Mouse (Mus musculus) mouse embryonic stem cell (cell line): Measurements from ENCODE around the gene Csad.

Experiments used
- in situ Hi-C, 2 experiments: fragments of 300-500 bp; cut with MboI; formaldehyde crosslinking; loops; 1 replicate in 1 of 2; 3 replicates in 1 of 2; pipeline ENCODE4 v1.14.3; 2019 to 2020; ENCODE audit warnings: low sequenced_read_pairs in 2 of 2, low pct_unique_long_range_greater_than_20kb in 1 of 2, mixed read lengths in 1 of 2; ENCODE audit not compliant: unreplicated experiment in 1 of 2

The Csad gene

DNA sequence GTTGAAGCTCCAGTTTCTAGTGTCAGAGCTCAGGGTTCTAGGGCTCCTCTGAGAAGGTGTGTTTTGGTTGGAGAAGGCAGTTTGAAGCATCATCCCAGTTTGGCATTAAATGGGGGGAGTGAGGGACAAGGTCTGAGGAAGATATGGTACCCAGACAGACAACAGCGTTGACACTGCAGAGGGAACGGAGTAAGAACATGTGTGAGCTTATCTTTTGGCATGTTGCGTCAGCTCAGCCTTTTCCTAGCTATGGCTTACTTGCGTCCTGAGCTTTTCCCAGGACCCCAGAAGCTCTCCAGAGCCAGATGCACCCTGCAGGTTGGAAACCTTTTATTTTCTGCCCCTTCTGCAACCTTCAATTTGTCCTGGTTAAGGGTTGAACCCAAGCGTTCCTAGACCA is 58.4 kb downstream of the Csad start:
- in situ Hi-C loops = no loop called here

DNA sequence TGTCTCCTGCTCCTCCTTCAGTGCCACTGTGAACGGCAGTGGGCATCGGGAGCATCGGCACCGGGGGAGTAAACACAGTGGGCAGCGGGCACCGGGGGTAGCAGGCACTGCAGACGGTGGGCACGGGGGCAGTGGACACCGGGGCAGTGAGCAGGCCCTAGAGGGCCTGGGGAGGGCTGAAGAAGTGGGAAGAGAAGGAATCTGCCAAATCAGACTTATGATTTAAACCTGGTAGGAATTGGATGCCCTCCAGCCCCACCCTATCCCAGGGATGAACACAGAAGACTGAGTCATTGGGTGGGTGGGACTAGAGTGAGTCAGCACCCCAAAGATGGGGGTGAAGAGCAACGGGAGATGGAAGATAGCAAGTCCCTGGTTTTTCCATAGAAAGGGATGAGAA is 59.2 kb downstream of the Csad start:
- in situ Hi-C loops = no loop called here

DNA sequence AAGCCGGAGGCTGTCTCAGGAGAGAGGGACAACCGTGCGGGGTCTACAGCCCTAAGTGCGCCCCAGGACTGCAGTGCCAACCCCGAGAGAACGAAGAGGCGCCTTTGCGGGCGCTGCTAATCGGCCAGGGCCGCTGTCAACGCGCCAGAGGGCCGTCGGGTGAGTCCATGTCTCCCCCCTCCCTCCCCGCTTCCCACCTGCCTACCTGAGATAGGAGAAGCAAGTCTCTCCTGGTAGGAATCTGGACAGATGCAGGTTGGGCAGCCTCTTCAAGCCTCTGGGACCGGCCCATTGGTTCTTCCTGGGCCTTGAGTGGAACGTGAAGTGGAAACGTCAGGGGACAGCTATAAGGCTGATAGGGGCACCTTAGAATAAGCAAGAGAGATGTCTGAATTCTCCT is 59.8 kb downstream of the Csad start:
- in situ Hi-C loops = no loop called here

DNA sequence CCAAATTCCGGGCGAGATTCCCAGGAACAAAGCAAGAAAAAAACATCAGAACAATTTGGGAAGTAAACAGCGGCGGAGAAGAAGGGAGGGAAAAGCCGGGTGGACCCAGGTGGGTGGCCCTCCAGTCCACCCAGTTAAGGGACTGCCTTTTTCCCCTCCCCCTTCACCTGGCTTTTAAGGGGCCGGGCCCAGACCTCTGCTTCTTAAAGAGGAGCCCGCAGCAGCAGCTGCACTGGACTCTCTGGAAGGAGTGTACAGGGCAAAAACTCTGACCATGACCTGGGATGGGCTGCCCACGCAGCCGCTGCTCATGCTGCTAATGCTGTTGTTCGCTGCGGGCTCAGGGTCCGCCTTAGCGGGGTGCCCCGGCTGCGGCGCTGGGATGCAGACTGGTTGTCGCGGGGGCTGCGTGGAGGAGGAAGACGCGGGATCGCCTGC is 60.2 kb downstream of the Csad start, which contains the start of gene Igfbp6:
TSS of gene Igfbp6 (plus strand) at position 89 of the 438 bp plus-strand sequence.
- in situ Hi-C loops = no loop called here

DNA sequence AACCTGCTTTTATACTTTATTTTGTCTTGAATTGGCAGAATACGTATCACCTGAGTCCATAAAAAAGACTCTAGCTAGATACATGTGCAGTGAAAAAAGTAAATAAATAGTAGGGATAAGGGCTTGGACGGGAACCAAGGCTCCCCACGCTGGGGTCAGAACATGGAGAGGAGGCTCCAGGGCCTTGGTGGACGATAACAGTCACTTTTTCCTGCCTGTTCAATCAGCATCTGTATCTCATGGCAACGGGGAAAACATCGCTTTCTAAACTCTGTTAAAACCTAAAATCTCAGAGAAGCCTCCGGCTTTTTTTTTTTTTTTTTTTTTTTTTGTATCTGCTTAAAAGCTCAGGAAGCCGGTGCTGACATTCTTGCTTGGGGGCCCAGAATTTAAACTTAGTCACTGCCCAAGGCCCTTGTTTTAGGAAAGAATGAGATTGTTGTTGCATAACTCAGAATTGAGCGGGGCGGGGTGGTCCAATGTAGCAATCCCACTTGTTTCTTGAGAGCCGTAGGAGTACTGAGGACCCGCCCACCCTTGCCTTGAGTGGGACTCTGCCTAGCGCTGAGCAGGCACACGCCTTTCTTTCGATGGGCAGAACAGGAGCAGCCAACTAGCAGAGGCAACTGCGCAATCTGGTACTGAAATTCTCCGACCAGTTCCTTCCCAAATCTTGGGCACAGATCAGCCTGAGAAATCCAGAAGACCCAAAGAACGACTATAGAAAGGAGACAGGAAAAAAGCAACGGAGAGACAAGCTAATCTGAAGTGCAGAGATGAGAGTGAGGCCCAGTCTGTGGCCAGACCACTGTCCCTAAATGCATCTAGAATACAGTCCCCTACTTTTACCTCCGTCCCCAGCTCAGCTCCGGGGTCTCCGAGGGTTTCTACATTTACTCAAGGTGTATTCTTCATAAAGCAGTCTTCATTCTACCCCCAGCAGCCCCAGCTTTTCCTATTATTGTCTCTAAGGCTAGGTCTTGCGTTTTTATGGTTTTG is 61.3 kb downstream of the Csad start:
- in situ Hi-C loops = no loop called here

DNA sequence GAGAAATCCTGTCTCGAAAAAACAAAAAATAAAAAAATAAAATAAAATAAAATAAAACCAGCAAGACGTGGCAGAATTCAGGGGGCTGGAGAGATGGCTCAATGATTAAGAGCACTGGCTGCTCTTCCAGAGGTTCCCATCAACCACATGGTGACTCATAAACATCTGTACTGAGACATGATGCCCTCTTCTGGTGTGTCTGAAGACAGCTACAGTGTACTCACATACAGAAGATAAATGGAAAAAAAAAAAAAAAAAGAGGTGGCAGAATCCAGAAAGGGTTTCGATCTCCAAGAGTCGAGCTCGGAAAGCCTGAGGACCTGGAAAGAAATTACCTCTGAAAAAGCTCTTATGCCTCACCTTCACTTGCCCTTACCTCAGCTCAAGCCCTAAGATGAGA is 63.4 kb downstream of the Csad start:
- in situ Hi-C loops = no loop called here

DNA sequence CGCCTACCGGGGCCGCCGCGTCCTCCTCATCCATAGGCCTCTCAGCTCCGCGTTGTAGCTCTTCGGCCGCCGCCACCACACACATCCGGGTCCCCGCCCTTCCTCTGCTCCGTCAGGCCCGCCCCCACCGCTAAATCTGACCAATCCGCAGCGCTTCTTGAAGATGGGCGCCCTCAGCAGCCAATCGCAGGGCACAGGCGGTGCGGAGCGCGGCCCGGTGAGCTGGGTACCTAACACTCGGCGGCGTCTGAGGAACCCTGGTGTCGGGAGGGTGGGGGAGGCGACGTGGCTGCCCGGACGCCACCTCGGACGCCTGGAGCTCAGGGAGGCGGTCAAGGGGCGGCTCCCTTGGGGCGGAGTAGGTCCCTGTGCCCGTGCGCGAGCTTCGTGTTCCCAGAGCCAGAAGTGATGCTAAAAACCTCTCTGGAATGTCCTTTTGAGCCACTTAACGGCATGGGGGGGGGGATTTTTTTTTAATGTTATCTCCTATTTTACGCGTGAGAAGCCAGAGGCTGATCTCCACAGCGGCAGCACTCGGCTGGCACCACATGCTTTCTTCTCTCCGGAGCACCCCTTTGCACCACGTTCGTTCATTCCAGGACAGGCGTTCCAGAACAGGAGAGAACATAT is 68.3 kb downstream of the Csad start, which contains the start of gene Spryd3:
TSS of gene Spryd3 (minus strand) at position 106 of the 630 bp plus-strand sequence.
- in situ Hi-C loops = no loop called here

DNA sequence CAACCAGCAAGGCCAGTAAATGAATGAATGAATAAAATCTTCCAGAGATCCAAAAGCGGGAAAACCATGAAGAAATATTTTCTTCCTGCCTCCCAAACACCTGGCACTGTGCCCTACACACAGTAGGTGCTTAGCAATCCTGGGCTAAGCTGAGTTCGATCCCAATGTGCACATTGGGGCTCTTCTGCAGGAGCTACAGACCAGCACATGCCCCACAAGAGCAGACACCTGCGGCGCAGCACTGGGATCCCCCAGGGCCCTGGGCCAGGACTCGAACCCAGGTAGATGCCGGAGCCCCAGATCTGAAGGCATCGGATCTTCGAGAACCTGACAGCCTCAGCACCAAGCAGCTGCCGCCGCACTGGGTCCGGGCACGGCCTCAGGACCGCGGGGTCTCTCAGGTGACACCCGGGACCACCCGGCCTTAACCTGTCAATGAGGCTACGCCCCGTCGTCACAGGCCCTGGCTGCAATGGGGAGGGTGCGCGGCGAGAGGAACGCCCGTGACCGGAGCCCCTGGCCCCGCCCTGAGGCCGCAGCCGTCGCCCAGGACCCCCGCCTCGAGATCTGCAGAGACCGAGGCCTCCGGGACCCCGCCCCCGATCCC is 68.9 kb downstream of the Csad start:
- in situ Hi-C loops = no loop called here

DNA sequence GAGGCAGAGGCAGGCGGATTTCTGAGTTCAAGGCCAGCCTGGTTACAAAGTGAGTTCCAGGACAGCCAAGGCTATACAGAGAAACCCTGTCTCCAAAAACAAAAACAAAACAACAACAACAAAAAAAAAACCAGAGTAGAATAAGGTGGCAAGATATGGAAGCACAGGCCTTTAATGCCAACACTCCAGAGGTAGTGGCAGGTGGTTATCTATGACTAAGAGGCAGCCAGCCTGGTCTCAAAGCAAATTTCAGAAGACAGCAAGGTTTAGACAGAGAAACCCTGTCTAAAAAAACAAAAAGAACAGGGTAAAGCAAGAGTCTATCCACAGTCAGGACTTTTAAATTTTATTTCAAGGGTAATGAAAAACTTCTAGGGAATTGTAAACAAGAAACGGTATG is 69.8 kb downstream of the Csad start:
- in situ Hi-C loops = no loop called here

DNA sequence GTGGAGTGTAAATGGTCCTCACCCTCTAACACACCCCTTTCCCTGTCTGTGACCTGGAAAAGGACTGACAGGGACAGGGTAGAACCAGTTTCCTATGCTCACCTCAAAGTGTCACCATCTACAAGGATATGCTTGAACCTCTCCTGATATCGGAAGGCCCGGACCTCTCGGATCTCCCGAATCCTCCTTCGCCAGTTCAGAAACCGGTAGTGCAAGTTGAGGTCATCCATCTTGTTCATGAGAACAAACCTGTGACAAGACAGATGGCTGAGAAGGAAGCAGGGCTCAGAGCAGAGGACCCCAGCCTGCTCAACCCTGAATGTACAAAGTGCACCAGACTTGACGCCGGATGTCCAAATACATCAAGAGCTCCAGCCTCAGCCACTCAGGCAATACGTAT is 71.2 kb downstream of the Csad start:
- in situ Hi-C loops = no loop called here
